Mouse (Mus musculus): ENCODE measurements at regions not wholly inside any gene's neighbourhood (a gene's known extent, or its start where the extent isn't known, plus 50 kb on each side); places are given as distances from the start of the nearest gene placed in this dataset.

DNA sequence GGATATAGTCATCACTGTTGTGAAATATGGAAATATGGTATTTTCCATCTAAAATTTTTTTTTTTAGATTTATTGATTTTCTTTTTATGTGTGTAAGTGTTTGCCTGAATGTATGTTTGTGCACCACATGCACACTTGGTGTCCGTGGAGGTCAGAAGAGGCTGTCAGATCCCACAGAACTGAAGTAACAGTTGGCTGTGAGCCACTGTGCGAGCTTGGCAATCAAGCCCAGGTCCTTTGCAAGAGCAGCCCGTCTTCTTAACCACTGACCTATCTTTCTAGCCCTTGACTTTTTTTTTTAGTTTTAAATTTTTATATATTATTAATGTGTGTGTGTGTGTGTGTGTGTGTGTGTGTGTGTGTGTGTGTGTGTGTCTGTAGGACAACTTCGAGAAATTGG is 52.5 kb upstream of the Zfp618 start:
- no peak for DNase-seq
